Mouse (Mus musculus): ENCODE results near the gene Nfkbiz. TPM values are rescaled to one million over a fixed set of nuclear protein-coding genes. Genes with fewer than 3 reads are reported as not detected.

Nfkbiz gene
- total and polyA plus RNA-seq, 3 experiments: 1.3 to 2.4 TPM; not detected in 1

DNA sequence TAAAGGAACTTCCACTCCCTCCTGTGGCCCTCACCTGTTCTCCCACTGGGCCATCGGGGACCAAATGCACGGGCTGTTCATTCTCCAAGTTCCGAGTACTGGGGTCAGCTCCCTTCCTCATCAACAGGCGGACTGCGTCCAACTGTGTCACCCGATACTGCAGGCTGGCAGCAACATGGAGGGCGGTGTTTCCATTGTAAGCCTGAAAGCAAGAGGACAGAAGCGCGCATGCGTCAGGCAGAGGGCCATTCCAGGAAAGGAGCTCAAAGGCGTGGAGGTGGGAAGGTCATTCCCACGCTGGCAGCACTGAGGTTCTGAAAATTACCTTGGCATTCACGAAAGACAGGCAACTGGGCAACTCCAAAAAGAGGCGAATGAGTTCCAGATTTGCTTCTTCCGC, 24.8 kb downstream of the Nfkbiz start:
- H3K27ac ChIP-seq (ENCODE audit: control insufficient read depth, low read depth, low read length): no peak overlapping the region
- H3K36me3 ChIP-seq (ENCODE audit: control insufficient read depth in 1 of 2, insufficient read depth in 2 of 2, low read length in 2 of 2): peaks cover 6 to 16% of the 10 kb centered on the region in 2 experiments; a peak in 3 of 4 replicates
- H3K79me2 ChIP-seq (ENCODE audit: control insufficient read depth, insufficient read depth, low read length, poor library complexity): no peaks in the 10 kb centered on the region
- H3K4me3 ChIP-seq (ENCODE audit: control insufficient read depth in 1 of 2, insufficient read depth in 1 of 2, low read depth in 2 of 2, low read length in 2 of 2): no peak overlapping the region
- no peaks in the 10 kb centered on the region for H3K9me3 ChIP-seq (replicated peaks; ENCODE audit: insufficient read depth, low read length)
- no peak for DNase-seq (ENCODE audit: low read depth, low spot score)
- peaks cover 4 to 5% of the 10 kb centered on the region in 2 experiments for H3K4me1 ChIP-seq (ENCODE audit: control insufficient read depth in 1 of 2, insufficient read depth in 2 of 2, low read length in 2 of 2)
- no peak overlapping the region for H3K9ac ChIP-seq (ENCODE audit: control insufficient read depth, low read depth, low read length, poor library complexity, severe bottlenecking)
- H3K27me3 ChIP-seq (ENCODE audit: control insufficient read depth in 1 of 2, insufficient read depth in 2 of 2, low read length in 2 of 2): no peaks in the 10 kb centered on the region
- TF ChIP-seq UBTF (IDR thresholded peaks at IDR 0.05; ENCODE audit: borderline replicate concordance, insufficient read depth, low read depth, low read length) (no peak), KAT2A (conservative IDR thresholded peaks at IDR 0.05; ENCODE audit: low read depth, low read length) (no peak), NRF1 (IDR thresholded peaks at IDR 0.05; ENCODE audit: insufficient read depth, low read depth, low read length, poor library complexity, severe bottlenecking) (no peak), USF2 (IDR thresholded peaks at IDR 0.05; ENCODE audit: borderline replicate concordance in 1 of 2, insufficient read depth in 1 of 2, low read depth in 1 of 2, low read length in 2 of 2) (no peak), CTCF (IDR thresholded peaks at IDR 0.05 in 2 of 3, conservative IDR thresholded peaks at IDR 0.05 in 1 of 3; ENCODE audit: control insufficient read depth in 1 of 3, insufficient read depth in 1 of 3, low read depth in 2 of 3, low read length in 3 of 3, poor library complexity in 1 of 3, severe bottlenecking in 1 of 3) (no peak), EP300 (IDR thresholded peaks at IDR 0.05; ENCODE audit: low read depth in 1 of 2, low read length in 2 of 2) (no peak), HCFC1 (IDR thresholded peaks at IDR 0.05; ENCODE audit: low read depth, low read length) (no peak), NELFE (IDR thresholded peaks at IDR 0.05; ENCODE audit: low read depth, low read length) (no peak), MYB (IDR thresholded peaks at IDR 0.05; ENCODE audit: low read depth, low read length) (no peak)

DNA sequence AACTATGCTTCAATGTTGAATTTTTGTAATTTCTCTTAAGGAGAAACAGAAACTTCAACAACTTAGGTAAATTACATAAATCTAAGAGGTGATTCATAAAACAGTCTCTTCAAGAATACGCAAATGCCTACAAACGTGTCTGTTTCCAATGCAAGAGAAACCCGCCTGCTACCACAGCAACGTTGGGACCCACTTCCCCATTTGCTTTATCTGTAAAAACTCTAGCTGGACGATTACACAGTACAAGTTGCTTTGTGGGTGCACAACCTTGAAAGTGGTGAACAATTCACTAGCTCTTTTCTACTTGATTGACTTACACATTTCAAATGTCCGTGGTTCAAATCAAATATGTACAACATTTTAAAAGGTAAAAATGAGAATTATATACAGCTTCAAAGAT, 26.9 kb downstream of the Nfkbiz start:
- no peaks in the 10 kb centered on the region for H3K9me3 ChIP-seq (replicated peaks; ENCODE audit: insufficient read depth, low read length)
- H3K9ac ChIP-seq (ENCODE audit: control insufficient read depth, low read depth, low read length, poor library complexity, severe bottlenecking): no peak overlapping the region
- H3K79me2 ChIP-seq (ENCODE audit: control insufficient read depth, insufficient read depth, low read length, poor library complexity): no peaks in the 10 kb centered on the region
- peak; percentile 88 for DNase-seq (ENCODE audit: low read depth, low spot score)
- H3K36me3 ChIP-seq (ENCODE audit: control insufficient read depth in 1 of 2, insufficient read depth in 2 of 2, low read length in 2 of 2): peaks cover 6 to 16% of the 10 kb centered on the region in 2 experiments; a peak in 3 of 4 replicates
- no peak overlapping the region; the same call in 1 of the 2 replicates for H3K27ac ChIP-seq (ENCODE audit: control insufficient read depth, low read depth, low read length)
- no peaks in the 10 kb centered on the region for H3K27me3 ChIP-seq (ENCODE audit: control insufficient read depth in 1 of 2, insufficient read depth in 2 of 2, low read length in 2 of 2)
- H3K4me3 ChIP-seq (ENCODE audit: control insufficient read depth in 1 of 2, insufficient read depth in 1 of 2, low read depth in 2 of 2, low read length in 2 of 2): no peak overlapping the region; a peak in 1 of 4 replicates
- H3K4me1 ChIP-seq (ENCODE audit: control insufficient read depth in 1 of 2, insufficient read depth in 2 of 2, low read length in 2 of 2): peaks cover 5 to 6% of the 10 kb centered on the region in 2 experiments
- no peak for TF ChIP-seq MYB (IDR thresholded peaks at IDR 0.05; ENCODE audit: low read depth, low read length)
- TF ChIP-seq USF2 (IDR thresholded peaks at IDR 0.05; ENCODE audit: borderline replicate concordance in 1 of 2, insufficient read depth in 1 of 2, low read depth in 1 of 2, low read length in 2 of 2): no peak
- no peak for TF ChIP-seq KAT2A (conservative IDR thresholded peaks at IDR 0.05; ENCODE audit: low read depth, low read length)
- no peak for TF ChIP-seq MAX (IDR thresholded peaks at IDR 0.05; ENCODE audit: low read length)
- peak; percentile 36; the same call in 1 of the 2 replicates for TF ChIP-seq MYC (IDR thresholded peaks at IDR 0.05; ENCODE audit: low read depth, low read length)
- TF ChIP-seq GATA1 (IDR thresholded peaks at IDR 0.05; ENCODE audit: low read depth, low read length): peak; percentile 78
- TF ChIP-seq SMC3 (IDR thresholded peaks at IDR 0.05; ENCODE audit: low read depth, low read length): no peak
- peak; percentile 67; the same call in 1 of the 2 replicates for TF ChIP-seq RCOR1 (IDR thresholded peaks at IDR 0.05; ENCODE audit: low read depth, low read length)
- no peak for TF ChIP-seq MEF2A (IDR thresholded peaks at IDR 0.05; ENCODE audit: extremely low read depth, insufficient replicate concordance, low read depth, low read length, poor library complexity, severe bottlenecking)
- TF ChIP-seq HCFC1 (IDR thresholded peaks at IDR 0.05; ENCODE audit: low read depth, low read length): no peak
- no peak for TF ChIP-seq BHLHE40 (IDR thresholded peaks at IDR 0.05; ENCODE audit: borderline replicate concordance, low read depth, low read length)
- TF ChIP-seq CTCF (IDR thresholded peaks at IDR 0.05 in 2 of 3, conservative IDR thresholded peaks at IDR 0.05 in 1 of 3; ENCODE audit: control insufficient read depth in 1 of 3, insufficient read depth in 1 of 3, low read depth in 2 of 3, low read length in 3 of 3, poor library complexity in 1 of 3, severe bottlenecking in 1 of 3): no peak
- no peak for TF ChIP-seq UBTF (IDR thresholded peaks at IDR 0.05; ENCODE audit: borderline replicate concordance, insufficient read depth, low read depth, low read length)
- TF ChIP-seq GABPA (IDR thresholded peaks at IDR 0.05; ENCODE audit: low read depth, low read length): no peak
- TF ChIP-seq ETS1 (IDR thresholded peaks at IDR 0.05; ENCODE audit: low read depth, low read length): no peak
- TF ChIP-seq EP300 (IDR thresholded peaks at IDR 0.05; ENCODE audit: low read depth in 1 of 2, low read length in 2 of 2): peak; percentile 57 to 83; a peak in 3 of 4 replicates
- no peak for TF ChIP-seq TCF12 (IDR thresholded peaks at IDR 0.05; ENCODE audit: low read depth, low read length)
- TF ChIP-seq TAL1 (IDR thresholded peaks at IDR 0.05; ENCODE audit: low read length): no peak
- TF ChIP-seq ZMIZ1 (IDR thresholded peaks at IDR 0.05; ENCODE audit: low read depth, low read length): no peak
- no peak for TF ChIP-seq NRF1 (IDR thresholded peaks at IDR 0.05; ENCODE audit: insufficient read depth, low read depth, low read length, poor library complexity, severe bottlenecking)
- TF ChIP-seq MXI1 (IDR thresholded peaks at IDR 0.05; ENCODE audit: low read depth, low read length): 0 out of 2 replicates have a peak, but pooled peaks have one; percentile 32
- TF ChIP-seq CHD1 (IDR thresholded peaks at IDR 0.05; ENCODE audit: low read depth, low read length): no peak
- TF ChIP-seq ZNF384 (IDR thresholded peaks at IDR 0.05; ENCODE audit: low read depth, low read length): no peak
- TF ChIP-seq USF1 (IDR thresholded peaks at IDR 0.05; ENCODE audit: low read depth, low read length): no peak
- TF ChIP-seq SIN3A (IDR thresholded peaks at IDR 0.05; ENCODE audit: low read length): peak; percentile 71
- TF ChIP-seq MAFK (IDR thresholded peaks at IDR 0.05; ENCODE audit: borderline replicate concordance, low read depth, low read length): no peak
